Mouse (Mus musculus): ENCODE data around the gene Vmn1r203. TPM values are rescaled to one million over a fixed set of nuclear protein-coding genes. Genes with fewer than 3 reads are reported as not detected.
"Not testable (repeated sequence)": the region's sequence is repeated elsewhere in the genome, so short reads cannot be mapped to it uniquely, and the experiment has no call there.

Gene Vmn1r203
- total RNA-seq (2021) = not detected

DNA sequence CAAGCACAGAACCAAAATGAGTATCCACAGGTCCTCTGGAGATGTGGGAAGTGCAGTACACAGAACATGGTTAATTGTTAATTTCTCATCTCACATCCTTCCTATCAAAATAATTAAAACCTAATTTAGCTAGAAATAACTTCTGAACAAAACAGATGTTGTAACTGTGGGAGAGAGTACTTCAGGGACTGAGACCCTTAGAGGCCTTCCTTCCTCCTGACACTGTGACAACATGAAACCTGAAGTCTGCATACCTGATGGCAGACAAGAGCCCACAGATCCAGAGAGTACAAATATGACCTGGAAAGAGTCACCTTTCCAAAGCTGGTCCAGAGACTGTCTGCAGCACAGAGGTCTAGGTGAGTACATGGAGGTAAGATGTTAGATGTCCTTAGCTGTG is at the start of gene Vmn1r203:
Gene Vmn1r203 (plus strand): TSS at position 301 of the 400 bp plus-strand sequence.
- intact Hi-C loops (cut with DNase I) = no loop called here

DNA sequence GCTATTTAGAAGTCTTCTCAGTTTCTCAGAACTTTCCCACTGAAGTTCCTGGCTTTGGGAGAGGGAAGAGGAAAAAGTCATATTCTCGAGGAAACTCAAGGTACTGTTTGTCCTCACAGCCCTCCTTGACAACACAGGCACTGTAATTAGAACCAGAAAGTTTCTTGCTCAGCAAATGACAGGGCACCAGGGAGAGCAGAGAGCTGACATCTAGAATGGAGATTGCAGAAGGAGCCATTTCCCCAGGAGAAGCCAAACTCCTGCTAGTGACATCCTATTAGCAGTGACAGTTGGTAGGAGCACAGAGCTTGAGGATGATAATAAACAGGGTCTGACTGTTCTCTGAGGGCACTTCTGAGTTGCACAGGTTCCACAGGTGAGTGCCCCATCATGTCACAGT is 46.3 kb upstream of the Vmn1r203 start, which contains the start of gene Vmn1r201:
Gene Vmn1r201 (plus strand): TSS at position 301 of the 400 bp plus-strand sequence.
- intact Hi-C loops (cut with DNase I) = no loop called here
- DNase-seq (ENCODE audit: low spot score in 2 of 2) = no peak

More for the DNA sequence above, at the start of gene Vmn1r203:
- no peak for DNase-seq (ENCODE audit: low spot score in 2 of 2)

GRCm38 (mm10) chr13:22502431-22502830 is 15.5 kb upstream of the Vmn1r203 start:
- intact Hi-C loops (cut with DNase I) = no loop called here

GRCm38 (mm10) chr13:22505281-22505680 is 12.6 kb upstream of the Vmn1r203 start, which contains the start of gene Vmn1r202:
TSS of gene Vmn1r202 (minus strand) at chr13:22505381.
- intact Hi-C loops (cut with DNase I) = no loop called here
- DNase-seq (ENCODE audit: low spot score in 2 of 2) = no peak

More at GRCm38 (mm10) chr13:22502431-22502830, 15.5 kb upstream of the Vmn1r203 start:
- DNase-seq (ENCODE audit: low spot score in 2 of 2) = no peak

DNA sequence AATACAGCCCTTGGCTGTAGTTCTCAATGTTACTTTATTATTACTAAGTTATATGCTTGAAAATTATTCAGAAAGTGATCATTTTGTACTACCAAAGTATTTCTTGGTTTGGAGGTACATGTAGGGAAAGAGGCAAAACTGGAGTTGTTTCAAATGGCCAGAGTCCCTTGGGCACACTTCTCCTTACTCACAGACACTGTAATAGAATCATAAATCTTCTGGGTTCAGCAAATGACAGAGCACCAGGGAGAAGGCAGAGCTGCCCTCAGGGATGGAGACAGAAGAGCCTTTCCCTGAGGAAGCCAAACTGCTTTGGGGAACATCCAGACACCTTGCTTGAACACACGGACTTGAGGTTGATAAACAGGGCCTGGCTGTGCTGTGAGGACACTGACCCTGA is 35.0 kb downstream of the Vmn1r203 start, which contains the start of gene Vmn1r204:
Gene Vmn1r204 (plus strand): TSS at position 301 of the 400 bp plus-strand sequence.
- DNase-seq (ENCODE audit: low spot score in 2 of 2); intact Hi-C loops (cut with DNase I): not testable (repeated sequence)

GRCm38 (mm10) chr13:22574911-22575310 is 57.0 kb downstream of the Vmn1r203 start:
- intact Hi-C loops (cut with DNase I); DNase-seq (ENCODE audit: low spot score in 2 of 2): not testable (repeated sequence)

Other genes starting within 250 kb of the Vmn1r203 start
- gene Vmn1r195, start 247.6 kb upstream of the Vmn1r203 start, total RNA-seq (2021) = not detected
- not detected for gene Vmn1r196, start 228.2 kb upstream of the Vmn1r203 start, total RNA-seq (2021)
- not detected for gene Vmn1r197, start 193.5 kb upstream of the Vmn1r203 start, total RNA-seq (2021)
- gene Vmn1r198, start 167.8 kb upstream of the Vmn1r203 start, total RNA-seq (2021) = not detected
- gene Vmn1r199, start 138.3 kb upstream of the Vmn1r203 start, total RNA-seq (2021) = not detected
- not detected for gene Vmn1r200, start 127.7 kb upstream of the Vmn1r203 start, total RNA-seq (2021)
- gene Vmn1r201, start 46.2 kb upstream of the Vmn1r203 start, total RNA-seq (2021) = not detected
- gene Vmn1r202, start 12.7 kb upstream of the Vmn1r203 start, total RNA-seq (2021) = under 1 TPM in 1 of 2 experiments, not detected in 1; 0.07 TPM
- gene Vmn1r204, start 35.1 kb downstream of the Vmn1r203 start, total RNA-seq (2021) = not detected
- not detected for gene Vmn1r205, start 74.9 kb downstream of the Vmn1r203 start, total RNA-seq (2021)
- under 1 TPM in 1 of 2 experiments, not detected in 1; 0.32 TPM for gene Vmn1r206, start 106.1 kb downstream of the Vmn1r203 start, total RNA-seq (2021)
- gene Vmn1r207-ps, start 211.5 kb downstream of the Vmn1r203 start, total RNA-seq (2021) = under 1 TPM; 0.07 to 0.16 TPM

Data from left cerebral cortex, postnatal 36 days (tissue).